Mouse (Mus musculus) embryonic fibroblast, embryonic 13.5 days (primary cell): ENCODE results near the gene Ptprb. TPM values are rescaled to one million over a fixed set of nuclear protein-coding genes. Genes with fewer than 3 reads are reported as not detected.

ENCODE experiments used
- H3K27ac ChIP-seq: 2 replicates; pipeline ENCODE4 v1.5.1; 2012; ENCODE audit warnings: low read length, control low read depth, inconsistent platforms; ENCODE audit not compliant: insufficient read depth
- H3K4me1 ChIP-seq: 2 replicates; pipeline ENCODE4 v1.6.1; 2011; ENCODE audit warnings: low read length; ENCODE audit not compliant: control insufficient read depth, insufficient read depth
- H3K4me3 ChIP-seq: 2 replicates; pipeline ENCODE4 v1.5.1; 2011; ENCODE audit warnings: mild to moderate bottlenecking, control low read depth, low read length; ENCODE audit not compliant: insufficient read depth
- CTCF ChIP-seq: IDR thresholded peaks from 2 replicates; pipeline ENCODE4 v1.5.1; 2011; ENCODE audit warnings: mild to moderate bottlenecking, control low read depth, low read length, moderate library complexity, borderline replicate concordance; ENCODE audit not compliant: insufficient read depth
- POLR2A ChIP-seq: IDR thresholded peaks from 2 replicates; pipeline ENCODE4 v1.6.1; 2011; ENCODE audit warnings: low read depth, mild to moderate bottlenecking, control low read depth, low read length, moderate library complexity
- polyA plus RNA-seq: library from polyadenylated mRNA; stranded (reverse); fragments of >200 nt; gene quantifications from 2 replicates; pipeline ENCODE4 v1.2.4, GENCODE M21; 2011; ENCODE audit warnings: low read depth; ENCODE audit not compliant: missing spikeins, insufficient read length

Gene Ptprb
- polyA plus RNA-seq, 1 experiment, result 7.6 TPM

GRCm38 (mm10) chr10:116362181-116362580 is 86.9 kb downstream of the Ptprb start:
- H3K4me1 ChIP-seq, result no peaks in the 10 kb centered on the region
- TF ChIP-seq POLR2A, result no peak
- TF ChIP-seq CTCF, result no peak
- no peak overlapping the region for H3K27ac ChIP-seq
- no peak overlapping the region for H3K4me3 ChIP-seq

DNA sequence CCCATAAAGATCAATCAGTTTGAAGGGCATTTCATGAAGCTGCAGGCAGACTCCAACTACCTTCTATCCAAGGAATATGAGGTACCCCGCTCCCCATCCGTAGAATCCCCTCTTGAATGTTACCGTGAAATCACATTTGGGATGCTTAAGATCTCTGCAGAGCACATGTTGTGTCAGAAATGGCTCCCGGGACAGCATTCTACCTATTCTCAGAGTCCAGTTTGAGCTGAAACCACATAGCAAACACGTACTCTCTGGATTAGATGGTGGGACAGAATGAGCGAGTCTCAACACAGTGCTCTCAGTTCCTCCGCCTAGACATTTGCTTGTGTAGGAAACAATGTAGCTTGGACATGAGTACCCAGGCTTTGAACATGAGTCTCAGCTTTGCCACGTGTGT is 87.3 kb downstream of the Ptprb start:
- TF ChIP-seq CTCF (no peak), POLR2A (no peak)
- Histone ChIP-seq H3K4me1 (no peaks in the 10 kb centered on the region), H3K27ac (no peak overlapping the region), H3K4me3 (no peak overlapping the region)

- no peak for TF ChIP-seq POLR2A
- TF ChIP-seq CTCF, result no peak
Observed at GRCm38 (mm10) chr10:116364759-116365158, 89.4 kb downstream of the Ptprb start.

DNA sequence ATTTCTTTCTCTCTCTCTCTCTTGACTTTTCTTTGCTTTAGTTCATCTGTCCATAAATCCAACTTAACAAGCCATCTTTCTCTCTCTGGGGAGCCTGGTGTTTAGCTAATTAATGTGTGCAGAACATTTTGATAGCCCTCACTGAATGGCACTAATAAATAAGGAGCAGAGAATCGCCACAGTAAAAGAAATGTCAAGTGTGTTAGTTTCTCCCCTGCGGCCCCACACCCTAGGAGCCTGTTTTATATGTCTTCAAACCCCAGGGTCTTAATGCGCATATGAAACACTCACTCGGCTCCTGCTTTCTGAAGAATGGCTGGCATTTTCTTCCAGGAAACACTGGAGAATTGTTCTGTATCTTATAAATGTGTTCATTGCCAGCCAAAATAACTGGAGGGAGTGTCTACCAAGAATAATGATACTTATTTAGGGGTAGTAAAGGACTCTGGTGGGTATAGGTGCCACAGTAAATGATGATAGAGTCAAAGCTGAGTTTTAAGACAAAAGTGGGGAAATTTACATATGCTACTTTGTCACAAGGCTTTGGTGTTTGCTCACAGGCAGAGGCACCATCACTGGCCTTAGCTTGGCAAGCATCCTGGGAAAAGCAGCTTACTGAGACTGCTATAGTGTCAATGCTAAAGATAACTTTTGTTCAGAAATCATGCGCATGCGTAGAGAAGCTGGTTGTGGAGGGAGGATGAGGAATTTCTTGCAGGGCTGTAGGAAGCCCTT is 95.8 kb downstream of the Ptprb start:
- TF ChIP-seq POLR2A (no peak), CTCF (no peak)
- H3K4me1 ChIP-seq, result no peaks in the 10 kb centered on the region
- no peak overlapping the region for H3K27ac ChIP-seq
- H3K4me3 ChIP-seq, result no peak overlapping the region

More at GRCm38 (mm10) chr10:116364759-116365158, 89.4 kb downstream of the Ptprb start:
- Histone ChIP-seq H3K27ac (no peak overlapping the region), H3K4me3 (no peak overlapping the region), H3K4me1 (no peaks in the 10 kb centered on the region)

DNA sequence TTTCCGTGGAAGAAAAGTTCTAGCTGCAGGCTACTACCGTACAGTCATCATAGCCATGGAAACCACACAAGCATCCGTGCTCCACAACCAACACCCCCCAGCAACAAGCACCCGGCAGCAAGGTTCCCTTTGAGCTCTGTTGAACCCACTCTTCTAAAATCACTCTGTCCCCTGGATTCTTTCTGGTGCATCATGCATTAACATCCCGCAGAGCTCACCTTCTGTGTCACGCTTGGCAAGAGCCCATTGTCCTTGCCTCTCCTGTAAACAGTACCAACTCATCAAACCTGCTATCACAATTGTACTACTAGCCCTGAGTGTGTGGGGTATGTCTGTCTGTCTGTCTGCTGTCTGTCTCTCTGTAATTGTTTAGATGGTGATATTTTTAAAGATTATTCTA is 98.8 kb downstream of the Ptprb start:
- Histone ChIP-seq H3K4me3 (no peak overlapping the region), H3K27ac (no peak overlapping the region), H3K4me1 (no peaks in the 10 kb centered on the region)
- no peak for TF ChIP-seq CTCF
- no peak for TF ChIP-seq POLR2A

DNA sequence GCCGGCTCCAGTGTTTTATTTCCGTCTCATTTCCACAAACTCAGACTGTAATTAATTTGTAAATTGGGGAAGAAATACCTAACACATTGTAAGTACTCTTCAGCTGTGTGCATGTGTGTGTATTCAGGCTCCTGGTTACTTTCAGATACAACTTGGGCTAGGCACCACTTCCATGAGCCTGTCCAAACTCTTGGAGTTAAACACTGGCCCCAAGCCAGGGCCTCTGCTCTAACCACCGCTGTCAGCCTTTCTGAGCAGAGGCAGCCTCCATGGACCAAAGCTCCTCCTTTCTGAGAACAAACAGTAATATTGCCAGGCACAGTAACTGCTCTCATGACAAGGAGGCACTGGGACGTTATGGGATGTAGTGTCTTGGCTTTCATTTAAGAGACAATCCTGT is 101.5 kb downstream of the Ptprb start:
- H3K27ac ChIP-seq, result no peak overlapping the region
- no peaks in the 10 kb centered on the region for H3K4me1 ChIP-seq
- TF ChIP-seq CTCF, result no peak
- no peak for TF ChIP-seq POLR2A
- H3K4me3 ChIP-seq, result no peak overlapping the region

GRCm38 (mm10) chr10:116382826-116383685 is 107.7 kb downstream of the Ptprb start:
- TF ChIP-seq POLR2A, result no peak
- no peak for TF ChIP-seq CTCF
- H3K4me1 ChIP-seq, result no peaks in the 10 kb centered on the region
- no peak overlapping the region for H3K27ac ChIP-seq
- H3K4me3 ChIP-seq, result no peak overlapping the region

- Histone ChIP-seq H3K4me3 (no peak overlapping the region), H3K27ac (no peak overlapping the region), H3K4me1 (no peaks in the 10 kb centered on the region)
- TF ChIP-seq CTCF (no peak), POLR2A (no peak)
Observed at GRCm38 (mm10) chr10:116384401-116384800, 109.1 kb downstream of the Ptprb start.

- Histone ChIP-seq H3K4me3 (no peak overlapping the region), H3K27ac (no peak overlapping the region), H3K4me1 (no peaks in the 10 kb centered on the region)
- TF ChIP-seq POLR2A (no peak), CTCF (no peak)
Observed at GRCm38 (mm10) chr10:116386391-116386885, 111.1 kb downstream of the Ptprb start.

- Histone ChIP-seq H3K4me1 (no peaks in the 10 kb centered on the region), H3K4me3 (no peak overlapping the region), H3K27ac (no peak overlapping the region)
- TF ChIP-seq POLR2A, result no peak
Observed at GRCm38 (mm10) chr10:116388840-116389239, 113.5 kb downstream of the Ptprb start.
